Mouse (Mus musculus): Measurements from ENCODE around the gene Hnrnpa2b1.

Hnrnpa2b1 gene

DNA sequence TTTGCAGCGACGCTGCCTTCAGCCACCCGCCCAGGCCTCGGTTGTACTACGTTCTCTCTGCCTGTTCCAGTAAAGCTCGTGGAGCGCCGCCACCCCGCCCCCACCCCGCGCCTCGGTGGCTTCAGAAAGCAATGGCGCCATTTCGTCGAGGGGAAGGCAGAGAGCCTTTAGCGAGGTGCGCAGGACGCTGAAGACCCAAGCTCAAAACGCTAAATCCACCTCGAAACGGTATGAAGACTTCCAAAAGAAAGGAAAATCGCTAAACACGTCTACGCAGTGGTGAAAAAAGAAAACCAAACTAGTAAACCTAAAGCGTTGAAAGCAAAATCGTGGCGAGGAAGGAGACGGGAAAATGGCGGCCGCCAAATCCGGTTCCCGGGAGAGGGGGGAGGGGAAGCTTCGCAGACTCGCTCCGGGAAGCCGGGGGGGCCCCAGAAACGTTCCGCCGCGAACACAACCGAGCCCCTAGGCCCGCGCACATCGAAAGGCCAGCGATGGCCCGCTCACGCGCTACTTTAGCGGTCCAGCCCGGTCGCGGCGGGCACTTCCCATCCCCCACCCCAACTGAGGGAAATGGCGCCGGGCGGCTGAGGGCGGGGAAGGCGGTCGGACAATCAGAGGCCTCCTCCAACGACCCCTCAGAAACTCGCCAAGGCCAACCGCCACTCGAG, 668 bp downstream of the Hnrnpa2b1 start:
- peak; percentile 43 to 72 for DNase-seq (ENCODE audit: low spot score in 2 of 2)

DNA sequence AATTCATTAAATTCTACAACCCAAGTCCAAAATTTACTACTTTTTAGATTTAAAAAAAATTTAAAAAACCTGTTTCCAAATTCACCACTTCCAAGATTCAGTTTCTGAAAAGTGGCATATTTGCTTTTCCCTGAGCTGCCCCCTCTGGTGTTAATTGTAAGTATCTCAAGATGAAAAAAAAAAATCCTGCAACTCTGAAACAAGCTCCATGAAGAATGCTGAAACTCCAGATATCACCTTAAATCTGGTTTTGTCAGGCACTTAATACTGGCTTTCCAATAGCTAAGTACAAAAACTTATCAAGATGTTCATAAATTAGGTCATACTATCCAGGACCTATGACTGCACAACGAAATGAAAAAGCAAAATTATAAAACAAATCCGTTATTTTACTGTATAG, 2.0 kb downstream of the Hnrnpa2b1 start:
- no peak for DNase-seq (ENCODE audit: low spot score in 2 of 2)

DNA sequence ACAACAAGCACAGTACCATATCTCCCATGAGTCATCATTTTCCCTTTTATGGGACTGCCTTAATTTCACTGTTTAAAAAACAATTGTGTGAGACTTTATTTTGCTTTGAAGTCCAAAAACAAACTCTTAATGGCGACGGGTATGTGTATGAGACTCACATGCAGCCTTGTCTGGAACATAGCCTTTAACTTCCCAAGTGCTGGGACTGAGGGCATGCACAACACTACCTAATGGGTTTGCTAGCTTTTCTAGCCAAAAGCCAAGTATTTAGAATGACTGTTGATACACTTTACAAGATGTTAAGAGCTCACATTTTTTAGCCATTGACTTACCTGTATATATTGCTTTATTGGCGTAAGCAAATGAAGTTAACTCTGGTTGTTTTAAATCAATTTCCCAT, 9.3 kb downstream of the Hnrnpa2b1 start:
- peak in 1 of 2 experiments; percentile 0 for DNase-seq (ENCODE audit: low spot score in 2 of 2)

DNA sequence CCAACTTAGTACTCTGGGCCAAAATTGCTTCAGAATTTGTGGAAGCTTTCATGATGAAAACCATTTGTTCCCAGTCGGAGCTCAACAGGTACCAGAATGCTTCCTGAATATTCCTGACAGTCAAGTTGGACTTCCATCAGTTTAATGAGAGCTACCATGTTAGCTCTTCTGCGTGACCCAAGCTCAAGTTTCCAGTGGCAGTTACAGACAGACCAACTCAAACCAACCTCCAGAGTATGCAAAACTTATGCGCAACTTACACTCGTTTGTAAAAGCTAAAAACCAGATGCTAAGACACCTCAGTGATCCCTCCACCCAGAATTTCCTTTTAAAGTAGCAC, 9.7 kb downstream of the Hnrnpa2b1 start:
- peak in 1 of 2 experiments; percentile 2 for DNase-seq (ENCODE audit: low spot score in 2 of 2)

GRCm38 (mm10) chr6:51459313-51460020, 10.2 kb downstream of the Hnrnpa2b1 start:
- peak in 1 of 2 experiments; percentile 4 for DNase-seq (ENCODE audit: low spot score in 2 of 2)

- DNase-seq (ENCODE audit: low spot score in 2 of 2) = peak in 1 of 2 experiments; percentile 5
These were observed 10.8 kb downstream of the Hnrnpa2b1 start for GRCm38 (mm10) chr6:51458925-51459312.

- DNase-seq (ENCODE audit: low spot score in 2 of 2) = peak in 1 of 2 experiments; percentile 1
These were observed 11.8 kb downstream of the Hnrnpa2b1 start for GRCm38 (mm10) chr6:51457770-51458387.

DNA sequence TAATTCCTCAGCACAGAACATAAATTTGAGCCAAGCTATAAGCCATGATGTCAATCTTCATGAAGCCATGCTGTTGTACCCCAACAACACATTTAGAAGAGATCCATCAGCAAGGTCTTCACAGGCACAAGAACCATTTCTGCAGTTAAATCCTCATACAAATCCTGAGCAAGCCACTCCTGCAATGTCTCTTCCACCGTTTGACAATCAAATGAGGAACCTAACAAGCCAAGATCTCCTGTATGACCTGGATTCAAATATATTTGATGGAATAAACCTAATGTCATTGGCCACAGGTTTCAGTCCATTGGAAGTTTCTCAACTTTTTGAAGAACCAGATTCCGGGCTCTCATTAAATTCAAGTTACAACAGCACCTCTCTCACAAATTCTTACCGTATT, 12.4 kb downstream of the Hnrnpa2b1 start:
- peak in 1 of 2 experiments; percentile 1 for DNase-seq (ENCODE audit: low spot score in 2 of 2)

- DNase-seq (ENCODE audit: low spot score in 2 of 2) = peak in 1 of 2 experiments; percentile 1
These were observed 13.5 kb downstream of the Hnrnpa2b1 start for GRCm38 (mm10) chr6:51456198-51456597.

DNA sequence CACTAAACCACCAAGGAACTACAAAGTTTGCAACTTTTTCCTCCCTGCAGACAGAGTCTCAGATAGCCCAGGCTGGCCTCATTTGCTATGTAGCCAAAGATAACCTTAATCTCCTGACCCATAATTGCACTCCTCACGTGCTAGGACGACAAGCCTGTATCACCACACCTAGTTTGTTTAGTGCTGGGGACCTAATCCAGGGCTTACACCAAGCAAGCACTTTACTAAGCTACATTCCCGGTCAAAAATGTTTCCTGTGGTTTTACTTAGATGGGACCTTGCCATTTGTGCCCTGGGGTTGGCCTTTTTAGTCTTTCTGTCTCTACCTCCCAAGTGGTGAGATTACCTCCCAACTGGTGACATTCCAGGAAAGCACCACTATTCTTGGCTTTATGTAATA, 14.7 kb downstream of the Hnrnpa2b1 start:
- peak in 1 of 2 experiments; percentile 1 for DNase-seq (ENCODE audit: low spot score in 2 of 2)

DNA sequence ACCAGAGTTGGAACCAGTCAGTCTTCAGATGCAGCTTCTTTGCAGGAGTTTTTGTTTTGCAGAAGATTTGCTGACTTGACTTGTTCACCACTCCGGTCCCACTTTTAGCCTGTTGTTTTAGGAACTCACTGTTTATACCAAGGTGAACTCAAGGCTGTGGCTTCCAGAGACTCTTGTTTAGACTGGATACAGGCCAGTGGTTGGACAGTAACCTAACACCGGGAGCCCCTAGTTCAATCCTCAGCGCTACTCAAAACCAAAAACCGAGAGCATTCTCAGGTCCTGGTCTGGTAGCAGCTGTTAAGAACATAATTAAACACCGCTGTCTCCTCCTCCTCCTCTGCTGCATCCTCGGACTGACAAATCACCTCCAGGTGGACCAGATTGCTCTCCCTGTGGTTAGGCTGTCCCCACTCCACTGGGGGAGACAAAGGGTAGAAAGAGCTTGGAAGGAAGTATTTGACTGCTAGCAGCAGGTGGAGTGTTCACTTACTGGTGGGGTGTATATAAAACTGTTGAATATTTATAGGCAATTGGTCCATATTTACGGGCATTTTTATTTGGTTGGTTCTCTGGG, 16.7 kb downstream of the Hnrnpa2b1 start:
- DNase-seq (ENCODE audit: low spot score in 2 of 2) = no peak

DNA sequence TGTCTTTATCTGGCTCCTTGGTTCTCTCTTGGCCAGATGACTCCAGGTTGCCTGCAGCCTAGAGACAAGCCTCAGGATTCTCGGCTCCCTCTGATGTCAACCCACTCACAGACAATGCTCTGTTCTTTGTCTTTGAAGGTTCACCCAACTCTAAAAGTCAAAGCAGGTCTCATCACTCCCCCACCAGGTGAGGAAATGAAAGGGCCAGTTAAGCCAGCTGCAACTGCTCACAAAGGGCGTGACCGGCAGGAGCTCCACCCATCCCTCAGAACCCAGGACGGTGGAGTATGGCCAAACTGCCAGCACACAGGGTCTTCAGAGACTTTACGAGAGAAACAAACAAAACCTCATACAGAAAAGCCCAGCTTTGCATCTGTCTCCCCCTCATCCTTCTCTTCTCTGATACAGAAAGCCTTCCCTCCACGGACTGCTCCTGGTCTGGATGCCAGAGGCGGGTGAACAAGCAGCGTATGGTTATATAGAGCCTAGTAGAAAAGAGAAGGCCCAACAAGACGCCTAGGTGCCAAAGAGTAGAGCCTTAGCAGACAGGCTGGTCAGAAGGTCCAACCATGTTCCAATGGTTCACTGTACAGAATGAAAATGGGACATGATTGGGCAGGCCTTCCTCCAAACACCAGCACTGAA, 27.4 kb downstream of the Hnrnpa2b1 start:
- DNase-seq (ENCODE audit: low spot score in 2 of 2) = no peak

DNA sequence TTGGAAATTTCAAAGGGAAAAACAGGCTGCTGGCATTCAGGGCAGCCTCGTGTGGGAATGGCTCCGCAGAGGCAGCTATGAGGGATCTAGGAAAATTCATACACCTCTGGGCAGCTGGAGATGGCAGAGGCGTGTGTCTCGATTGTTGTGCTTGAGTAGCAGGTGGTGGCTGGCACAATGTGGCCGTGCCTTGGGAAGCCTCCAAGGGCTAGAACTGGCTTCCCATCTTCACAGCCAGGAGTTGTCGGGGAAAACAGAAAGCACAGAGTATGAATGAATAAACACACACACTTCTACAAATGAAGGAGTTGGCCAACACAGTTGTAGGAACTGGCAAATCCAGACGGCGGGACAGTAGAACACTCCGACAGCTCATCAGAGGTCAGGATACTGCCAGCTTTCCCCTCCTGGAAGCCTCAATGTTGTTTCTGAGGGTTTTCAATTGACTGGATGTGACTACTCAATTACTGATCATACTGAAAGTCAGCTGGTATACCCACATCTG, 30.8 kb downstream of the Hnrnpa2b1 start:
- no peak for DNase-seq (ENCODE audit: low spot score in 2 of 2)

DNA sequence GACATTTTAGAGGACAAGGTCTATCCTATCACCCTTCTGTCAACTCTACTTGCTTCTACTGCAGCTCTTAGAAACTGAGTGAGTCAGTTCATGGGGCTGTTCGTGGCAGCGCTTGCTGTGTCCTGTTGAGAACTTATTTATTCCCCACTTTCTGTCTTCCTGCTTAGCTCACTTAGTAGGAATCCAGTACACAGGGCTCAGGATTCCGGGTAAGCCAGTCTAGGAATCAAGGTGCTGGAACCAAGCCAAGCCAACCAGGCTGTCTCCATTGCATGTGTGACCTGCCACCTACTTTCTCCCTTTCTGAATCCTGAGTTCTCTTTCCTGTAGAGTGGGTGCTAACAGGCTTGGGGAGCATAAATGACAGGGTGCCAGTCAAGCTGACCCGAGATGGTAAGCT, 32.0 kb downstream of the Hnrnpa2b1 start:
- DNase-seq (ENCODE audit: low spot score in 2 of 2) = no peak

- DNase-seq (ENCODE audit: low spot score in 2 of 2) = no peak
These were observed 35.4 kb downstream of the Hnrnpa2b1 start for GRCm38 (mm10) chr6:51434270-51434669.

DNA sequence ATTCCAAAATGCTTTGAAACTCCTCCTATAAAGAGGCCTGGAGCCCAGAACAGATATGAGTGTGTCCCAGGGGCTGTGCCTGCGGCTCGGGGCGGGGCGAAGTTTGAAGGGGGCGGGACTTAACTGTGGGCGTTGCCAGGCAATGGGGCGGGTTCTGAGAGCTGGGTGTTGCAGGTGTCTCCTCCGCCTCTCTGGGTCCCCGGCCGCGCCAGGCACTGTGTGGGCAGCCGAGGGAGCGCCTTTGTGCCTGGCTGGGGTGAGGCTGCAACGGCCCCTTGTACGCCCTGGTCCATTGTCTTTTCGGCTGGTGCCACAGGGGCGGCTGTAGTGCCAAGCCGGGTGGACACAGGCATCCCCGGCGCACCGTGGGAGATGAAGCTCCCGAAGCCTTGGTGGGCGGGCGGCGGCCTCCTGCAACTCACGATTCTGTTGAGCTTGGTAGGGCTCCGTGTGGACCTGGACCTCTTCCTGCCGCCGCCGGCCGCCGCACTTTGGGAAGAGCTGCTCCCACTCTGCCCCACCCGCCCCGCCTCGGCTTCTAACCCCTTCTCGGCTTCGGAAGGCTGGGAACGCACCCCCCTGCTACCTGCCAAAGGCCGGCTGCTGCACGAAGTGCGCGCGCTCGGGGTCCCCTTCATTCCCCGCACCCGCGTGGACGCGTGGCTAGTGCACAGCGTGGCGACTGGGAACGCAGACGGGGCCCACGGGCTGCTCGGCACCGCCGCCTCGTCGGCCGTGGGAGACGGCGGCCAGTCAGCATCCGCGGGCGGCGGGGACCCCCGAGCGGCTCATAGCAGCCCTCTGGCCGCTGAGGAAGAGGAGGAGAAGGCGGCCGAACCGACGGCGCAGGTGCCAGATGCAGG, 36.9 kb downstream of the Hnrnpa2b1 start, which contains the start of gene Nfe2l3:
Gene Nfe2l3, plus strand, starts transcription at position 136 of the 863 bp plus-strand sequence.
- DNase-seq (ENCODE audit: low spot score in 2 of 2) = peak in 1 of 2 experiments; percentile 26

DNA sequence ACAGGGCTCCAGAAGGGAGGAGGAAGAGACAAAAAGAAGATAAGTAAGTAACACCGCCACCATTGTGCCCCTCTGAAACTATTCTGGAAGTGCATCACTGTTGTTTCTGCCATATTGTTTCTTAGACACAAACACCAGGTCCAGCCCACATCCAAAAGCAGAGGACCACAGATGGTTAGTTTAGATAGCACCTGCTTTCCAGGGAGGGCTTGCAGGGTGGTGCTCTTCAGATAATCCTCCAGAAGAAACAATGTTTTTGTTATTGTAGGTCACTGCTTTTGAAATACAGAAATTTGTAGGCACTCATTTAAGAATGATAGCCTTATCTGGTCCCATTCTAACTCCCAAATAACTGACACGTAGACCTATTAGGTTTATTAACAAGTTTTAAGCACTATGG, 45.2 kb downstream of the Hnrnpa2b1 start:
- no peak for DNase-seq (ENCODE audit: low spot score in 2 of 2)

- DNase-seq (ENCODE audit: low spot score in 2 of 2) = no peak
These were observed 46.1 kb downstream of the Hnrnpa2b1 start for GRCm38 (mm10) chr6:51423466-51424122.

GRCm38 (mm10) chr6:51417306-51417936, 52.3 kb downstream of the Hnrnpa2b1 start:
- no peak for DNase-seq (ENCODE audit: low spot score in 2 of 2)

DNA sequence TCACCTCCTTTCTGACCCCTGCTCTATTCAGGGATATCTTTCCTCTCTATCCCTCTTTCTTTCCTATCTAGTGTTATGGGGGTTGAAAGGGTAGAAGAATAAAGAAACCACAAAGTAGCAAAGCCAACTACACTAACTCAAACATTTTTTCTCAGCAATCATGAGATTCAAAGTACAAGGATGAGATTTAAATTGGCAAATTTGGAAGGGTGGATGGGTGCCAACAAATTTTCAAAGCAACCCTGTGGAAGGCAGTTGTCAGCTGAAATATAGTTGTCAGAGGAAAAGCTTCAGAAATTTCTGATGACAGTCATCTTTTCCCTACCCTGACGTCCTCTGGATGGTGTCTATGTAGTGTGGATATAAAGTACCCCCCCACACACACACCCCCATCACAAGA, 53.3 kb downstream of the Hnrnpa2b1 start:
- no peak for DNase-seq (ENCODE audit: low spot score in 2 of 2)

All from frontal cortex, postnatal 10 days (tissue).